Mouse (Mus musculus) cerebellum, adult 2 months (tissue): ENCODE measurements around the gene Actl7b. TPM values are rescaled to one million over a fixed set of nuclear protein-coding genes. Genes with fewer than 3 reads are reported as not detected.

ENCODE experiments used
- DNase-seq, 2 experiments: peaks; one replicate each; pipeline ENCODE4 v3.0.0; 2021
- H3K27ac ChIP-seq: fragments of 200-500 bp; 2 replicates; pipeline ENCODE4 v1.5.1; 2012; ENCODE audit warnings: low read length, control low read depth, inconsistent platforms; ENCODE audit not compliant: insufficient read depth
- H3K27me3 ChIP-seq: fragments of 200-500 bp; 2 replicates; pipeline ENCODE4 v1.6.1; 2012; ENCODE audit warnings: inconsistent platforms, mild to moderate bottlenecking, low read length, moderate library complexity; ENCODE audit not compliant: control insufficient read depth, insufficient read depth
- H3K4me1 ChIP-seq: fragments of 200-500 bp; 2 replicates; pipeline ENCODE4 v1.6.1; 2011; ENCODE audit warnings: low read length; ENCODE audit not compliant: control insufficient read depth, insufficient read depth
- H3K4me3 ChIP-seq: fragments of 200-500 bp; replicated peaks from 2 replicates; pipeline ENCODE3; 2011; ENCODE audit warnings: mild to moderate bottlenecking, low read depth, low read length, control low read depth; ENCODE audit not compliant: insufficient read depth
- CTCF ChIP-seq: fragments of 200-500 bp; IDR thresholded peaks from 2 replicates; pipeline ENCODE4 v1.5.1; 2011; ENCODE audit warnings: low read depth, mild to moderate bottlenecking, control low read depth, low read length, moderate library complexity, borderline replicate concordance; ENCODE audit not compliant: insufficient read depth
- POLR2A ChIP-seq: fragments of 200-500 bp; IDR thresholded peaks from 2 replicates; pipeline ENCODE4 v1.6.1; 2011; ENCODE audit warnings: low read length, control low read depth, borderline replicate concordance; ENCODE audit not compliant: insufficient read depth
- WGBS: fragments of 180-500 bp; shearing (Covaris S2); methylation state at CpG from one replicate; pipeline ENCODE4 v1.1.7; 2018; 5-methylcytosine and 5-hydroxymethylcytosine counted together
- polyA plus RNA-seq: library from polyadenylated mRNA; depleted of rRNA; stranded (reverse); fragments of >200 nt; gene quantifications from 2 replicates; pipeline ENCODE4 v1.2.3, GENCODE M21; 2012; rRNA removed

The Actl7b gene
- polyA plus RNA-seq, 1 experiment, result 0.11 TPM

- DNase-seq, result no peak
- Histone ChIP-seq H3K27me3 (no peaks in the 10 kb centered on the region), H3K4me1 (no peaks in the 10 kb centered on the region), H3K27ac (no peak overlapping the region), H3K4me3 (no peak overlapping the region)
- TF ChIP-seq POLR2A (no peak), CTCF (no peak)
- 72% methylated on average over 5 of the region's 5 CpGs for WGBS
Measured at GRCm38 (mm10) chr4:56698671-56699070, 42.6 kb downstream of the Actl7b start.

GRCm38 (mm10) chr4:56696401-56696800 is 44.8 kb downstream of the Actl7b start:
- Histone ChIP-seq H3K27ac (no peak overlapping the region), H3K4me3 (no peak overlapping the region)
- 79% methylated on average over 7 of the region's 7 CpGs for WGBS

More at GRCm38 (mm10) chr4:56696401-56696800, 44.8 kb downstream of the Actl7b start:
- Histone ChIP-seq H3K27me3 (no peaks in the 10 kb centered on the region), H3K4me1 (no peaks in the 10 kb centered on the region)
- no peak for DNase-seq
- no peak for TF ChIP-seq POLR2A
- TF ChIP-seq CTCF, result no peak

Other genes starting within 250 kb of the Actl7b start
- not detected in 2 replicates for gene Gm26657, start 1.4 kb downstream of the Actl7b start, polyA plus RNA-seq
- gene Actl7a, start 2.0 kb upstream of the Actl7b start, polyA plus RNA-seq, result not detected in 2 replicates
- gene Elp1, start 60.9 kb upstream of the Actl7b start, polyA plus RNA-seq, result 57.2 and 59.7 TPM in 2 replicates
- 9.7 and 10.8 TPM in 2 replicates for gene Fam206a, start 60.9 kb upstream of the Actl7b start, polyA plus RNA-seq
- 33.9 and 34.5 TPM in 2 replicates for gene Ctnnal1, start 123.7 kb upstream of the Actl7b start, polyA plus RNA-seq
- gene Tmem245, start 206.0 kb upstream of the Actl7b start, polyA plus RNA-seq, result 11.0 and 11.5 TPM in 2 replicates
- 102 and 111 TPM in 2 replicates for gene Frrs1l, start 248.9 kb upstream of the Actl7b start, polyA plus RNA-seq